35 mouse cellular contexts compared by ENCODE assay signal in genomic region chr2:148250902-148251301, GRCm38 (mm10).
"Had no signal": no experiment of that assay in that cellular context is flagged by ENCODE, and none has a peak within 500 bp of the region (broad histone marks: within the 10 kb centered on the region; RNA-seq: fewer than 3 reads in every experiment).

No protein-coding gene starts in this region.

- H3K36me3 ChIP-seq: heart, embryonic 10.5 days; heart, embryonic 12.5 days; heart, embryonic 13.5 days; heart, embryonic 15.5 days; hindbrain, embryonic 10.5 days; hindbrain, embryonic 12.5 days; hindbrain, embryonic 13.5 days; hindbrain, embryonic 15.5 days; intestine, embryonic 15.5 days; kidney, embryonic 15.5 days had no signal

- ATAC-seq: hindbrain, embryonic 16.5 days; hindbrain, postnatal 0 days; inflammation-experienced regulatory T-cells, adult 6 months; intestine, embryonic 15.5 days; intestine, embryonic 16.5 days; intestine, postnatal 0 days had no signal

- H3K4me2 ChIP-seq: heart, embryonic 11.5 days; heart, embryonic 12.5 days; heart, embryonic 13.5 days; heart, embryonic 15.5 days; hindbrain, embryonic 12.5 days; hindbrain, embryonic 13.5 days; hindbrain, embryonic 14.5 days; hindbrain, embryonic 15.5 days; intestine, embryonic 15.5 days; kidney, embryonic 15.5 days had no signal

- H3K27me3 ChIP-seq: heart, embryonic 12.5 days; heart, embryonic 13.5 days; heart, embryonic 15.5 days; hindbrain, embryonic 12.5 days; hindbrain, embryonic 13.5 days; hindbrain, embryonic 15.5 days; intestine, embryonic 15.5 days; kidney, embryonic 15.5 days had no signal

- H3K4me3 ChIP-seq: heart, embryonic 10.5 days; heart, embryonic 12.5 days; heart, embryonic 13.5 days; heart, embryonic 15.5 days; hindbrain, embryonic 10.5 days; hindbrain, embryonic 12.5 days; hindbrain, embryonic 13.5 days; hindbrain, embryonic 15.5 days; intestine, embryonic 15.5 days; kidney, embryonic 15.5 days; layer of hippocampus, adult 2 months had no signal

- H3K4me1 ChIP-seq: heart, embryonic 10.5 days; heart, embryonic 12.5 days; heart, embryonic 13.5 days; heart, embryonic 15.5 days; hindbrain, embryonic 10.5 days; hindbrain, embryonic 12.5 days; hindbrain, embryonic 13.5 days; hindbrain, embryonic 15.5 days; intestine, embryonic 15.5 days; kidney, embryonic 15.5 days had no signal

- DNase-seq: heart, postnatal 10 days; heart, postnatal 14 days; heart, postnatal 36 days; heart, postnatal 4 days; kidney, adult 11 months; kidney, adult 18-20 months; kidney, adult 2 months; kidney, adult 8-10 months; kidney, adult 9 months; kidney, postnatal 10 days; kidney, postnatal 14 days; kidney, postnatal 25 days; kidney, postnatal 36 days; kidney, postnatal 4 days; layer of hippocampus, adult 9-11 months; layer of hippocampus, postnatal 36 days had no signal

- H3K27ac ChIP-seq: heart, embryonic 10.5 days; heart, embryonic 13.5 days; heart, embryonic 15.5 days; hindbrain, embryonic 10.5 days; hindbrain, embryonic 12.5 days; hindbrain, embryonic 13.5 days; hindbrain, embryonic 14.5 days; hindbrain, embryonic 15.5 days; hindbrain, postnatal 0 days; intestine, embryonic 15.5 days; kidney, embryonic 15.5 days; kidney, postnatal 0 days; layer of hippocampus, adult 2 months had no signal

- H3K9me3 ChIP-seq: heart, embryonic 10.5 days; heart, embryonic 12.5 days; heart, embryonic 13.5 days; heart, embryonic 15.5 days; hindbrain, embryonic 10.5 days; hindbrain, embryonic 12.5 days; hindbrain, embryonic 13.5 days; hindbrain, embryonic 15.5 days; intestine, embryonic 15.5 days; kidney, embryonic 15.5 days had no signal

- H3K9ac ChIP-seq: heart, embryonic 12.5 days; heart, embryonic 13.5 days; heart, embryonic 15.5 days; hindbrain, embryonic 12.5 days; hindbrain, embryonic 13.5 days; hindbrain, embryonic 14.5 days; hindbrain, embryonic 15.5 days; intestine, embryonic 15.5 days; kidney, embryonic 15.5 days had no signal
